Mouse (Mus musculus) bone marrow, adult 2 months (tissue): Measurements from ENCODE around the gene Dpy19l1. TPM values are rescaled to one million over a fixed set of nuclear protein-coding genes. Genes with fewer than 3 reads are reported as not detected.

Experiments used
- H3K27ac ChIP-seq: fragments of 200-500 bp; 2 replicates; pipeline ENCODE4 v1.5.1; 2012; ENCODE audit warnings: low read depth, mild to moderate bottlenecking, control low read depth, inconsistent platforms, low read length; ENCODE audit not compliant: control insufficient read depth, poor library complexity, insufficient read depth
- H3K4me1 ChIP-seq: fragments of 200-500 bp; 2 replicates; pipeline ENCODE4 v1.6.1; 2011; ENCODE audit warnings: low read length; ENCODE audit not compliant: control insufficient read depth, insufficient read depth
- H3K4me3 ChIP-seq: fragments of 200-500 bp; replicated peaks from 2 replicates; pipeline ENCODE3; 2011; ENCODE audit warnings: mild to moderate bottlenecking, low read depth, low read length, control low read depth; ENCODE audit not compliant: control insufficient read depth
- CTCF ChIP-seq: fragments of 200-500 bp; IDR thresholded peaks from 2 replicates; pipeline ENCODE4 v1.5.1; 2011; ENCODE audit warnings: low read length, control low read depth; ENCODE audit not compliant: control insufficient read depth, insufficient read depth
- POLR2A ChIP-seq: fragments of 200-500 bp; IDR thresholded peaks from 2 replicates; pipeline ENCODE4 v1.6.1; 2011; ENCODE audit warnings: low read depth, mild to moderate bottlenecking, control low read depth, low read length, borderline replicate concordance; ENCODE audit not compliant: control insufficient read depth
- WGBS: fragments of 180-500 bp; shearing (Covaris S2); methylation state at CpG from one replicate; pipeline ENCODE4 v1.1.7; 2018; 5-methylcytosine and 5-hydroxymethylcytosine counted together
- polyA plus RNA-seq: library from polyadenylated mRNA; stranded (reverse); fragments of >200 nt; gene quantifications from 2 replicates; pipeline ENCODE4 v1.2.4, GENCODE M21; 2011; ENCODE audit warnings: low replicate concordance; ENCODE audit not compliant: missing spikeins, insufficient read depth, insufficient read length

The Dpy19l1 gene
- polyA plus RNA-seq, 1 experiment = 16.9 TPM

GRCm38 (mm10) chr9:24461379-24461961 is 41.5 kb downstream of the Dpy19l1 start:
- no peak overlapping the region for H3K4me3 ChIP-seq
- no peak overlapping the region for H3K27ac ChIP-seq
- no peaks in the 10 kb centered on the region for H3K4me1 ChIP-seq
- 90% methylated on average over 9 of the region's 9 CpGs for WGBS
- no peak for TF ChIP-seq POLR2A
- no peak for TF ChIP-seq CTCF

GRCm38 (mm10) chr9:24453833-24454232 is 49.1 kb downstream of the Dpy19l1 start:
- Histone ChIP-seq H3K4me1 (no peaks in the 10 kb centered on the region), H3K4me3 (no peak overlapping the region), H3K27ac (no peak overlapping the region)
- TF ChIP-seq CTCF (no peak), POLR2A (no peak)
- WGBS = 93% methylated on average over 12 of the region's 12 CpGs

GRCm38 (mm10) chr9:24450976-24451375 is 52.0 kb downstream of the Dpy19l1 start:
- WGBS = 68% methylated on average over 3 of the region's 3 CpGs
- H3K4me1 ChIP-seq = no peaks in the 10 kb centered on the region
- H3K4me3 ChIP-seq = no peak overlapping the region
- H3K27ac ChIP-seq = no peak overlapping the region
- TF ChIP-seq CTCF (no peak), POLR2A (no peak)

GRCm38 (mm10) chr9:24450524-24450923 is 52.4 kb downstream of the Dpy19l1 start:
- TF ChIP-seq CTCF = no peak
- no peak for TF ChIP-seq POLR2A
- WGBS = 75% methylated on average over 7 of the region's 7 CpGs
- no peak overlapping the region for H3K4me3 ChIP-seq
- H3K27ac ChIP-seq = no peak overlapping the region
- no peaks in the 10 kb centered on the region for H3K4me1 ChIP-seq

GRCm38 (mm10) chr9:24434901-24435300 is 68.0 kb downstream of the Dpy19l1 start:
- no peaks in the 10 kb centered on the region for H3K4me1 ChIP-seq
- WGBS = 67% methylated on average over 2 of the region's 2 CpGs

GRCm38 (mm10) chr9:24429721-24430120 is 73.2 kb downstream of the Dpy19l1 start:
- no peak for TF ChIP-seq POLR2A
- TF ChIP-seq CTCF = no peak
- Histone ChIP-seq H3K4me3 (no peak overlapping the region), H3K4me1 (no peaks in the 10 kb centered on the region), H3K27ac (no peak overlapping the region)

More at GRCm38 (mm10) chr9:24434901-24435300, 68.0 kb downstream of the Dpy19l1 start:
- TF ChIP-seq CTCF (no peak), POLR2A (no peak)
- H3K27ac ChIP-seq = no peak overlapping the region
- no peak overlapping the region for H3K4me3 ChIP-seq

- Histone ChIP-seq H3K27ac (no peak overlapping the region), H3K4me3 (no peak overlapping the region), H3K4me1 (no peaks in the 10 kb centered on the region)
- 91% methylated on average over 1 of the region's 1 CpGs for whole genome bisulfite sequencing
- TF ChIP-seq CTCF = no peak
Measured at GRCm38 (mm10) chr9:24425679-24426078, 77.3 kb downstream of the Dpy19l1 start.

- no peak overlapping the region for H3K4me3 ChIP-seq
- H3K4me1 ChIP-seq = no peaks in the 10 kb centered on the region
- WGBS = 88% methylated on average over 8 of the region's 8 CpGs
- H3K27ac ChIP-seq = no peak overlapping the region
- TF ChIP-seq CTCF = no peak
- no peak for TF ChIP-seq POLR2A
Measured at GRCm38 (mm10) chr9:24423241-24423640, 79.7 kb downstream of the Dpy19l1 start.

- H3K27ac ChIP-seq = no peak overlapping the region
- H3K4me1 ChIP-seq = no peaks in the 10 kb centered on the region
- 51% methylated on average over 1 of the region's 1 CpGs for WGBS
- TF ChIP-seq CTCF (no peak), POLR2A (no peak)
- H3K4me3 ChIP-seq = no peak overlapping the region
Measured at GRCm38 (mm10) chr9:24421888-24422287, 81.1 kb downstream of the Dpy19l1 start.
